Mouse (Mus musculus) spleen, adult 10 weeks (tissue): ENCODE measurements around the gene Grip1. TPM values are rescaled to one million over a fixed set of nuclear protein-coding genes. Genes with fewer than 3 reads are reported as not detected.

Source experiments
- polyA plus RNA-seq: library from polyadenylated mRNA; stranded (reverse); fragments of 350-450 nt; fragmentation: Illumina TruSeq; extraction: RNeasy Lipid Tissue Mini Kit (QIAGEN cat#74804); gene quantifications from one replicate; pipeline ENCODE4 v1.2.3, GENCODE M21; 2015; ENCODE audit warnings: low replicate concordance; ENCODE audit not compliant: insufficient read depth

Gene Grip1
- polyA plus RNA-seq: not detected

GRCm38 (mm10) chr10:119453431-119454105, at the start of gene Grip1:
Gene Grip1 (plus strand): TSS chr10:119453830.

DNA sequence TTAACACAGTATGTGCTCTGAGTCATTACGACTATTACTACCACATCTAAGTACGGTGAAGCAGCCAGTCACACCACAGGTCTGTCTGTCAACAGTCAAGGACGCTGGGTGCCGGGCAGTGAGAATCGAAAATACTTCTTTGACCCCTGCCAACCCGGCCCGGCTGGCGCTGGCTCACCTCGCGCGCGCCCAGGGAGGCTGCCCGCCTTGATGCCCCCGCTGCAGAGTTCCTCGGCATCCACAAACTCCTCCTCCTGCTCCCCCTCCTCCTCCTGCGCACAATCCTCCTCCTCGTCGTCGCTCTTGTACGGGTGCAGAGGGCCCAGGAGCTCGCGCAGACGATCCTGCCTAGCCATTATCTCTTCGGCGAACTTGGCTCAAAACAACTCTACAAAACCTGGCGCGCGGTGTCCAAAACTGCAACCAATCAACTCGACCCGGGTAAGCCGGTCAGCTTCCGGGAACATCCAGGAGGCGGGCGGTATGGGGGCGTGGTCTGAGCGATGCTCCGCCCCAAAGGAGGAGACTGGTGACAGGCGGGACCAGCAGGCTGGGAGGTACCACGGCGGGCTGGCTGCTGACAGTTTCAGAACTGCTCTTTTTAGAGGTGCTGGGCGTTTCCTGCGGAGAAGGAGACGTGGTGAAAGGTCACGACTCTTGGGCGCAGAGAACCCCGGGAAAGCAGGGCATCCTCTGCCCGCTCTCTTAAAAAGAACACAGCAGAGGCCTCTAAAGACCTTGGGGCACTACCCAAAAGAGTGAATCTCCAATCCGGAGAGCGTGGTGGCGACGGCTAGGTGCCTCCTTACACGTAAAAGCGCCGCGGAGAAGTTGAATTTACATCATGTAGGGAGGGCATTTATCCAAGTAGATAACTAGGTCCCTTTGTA, 659.1 kb downstream of the Grip1 start, which contains the start of gene Helb:
Helb (minus strand) TSS at position 481 of the 890 bp plus-strand sequence.

Other genes starting within 250 kb of the Grip1 start
- gene Cand1, start 213.8 kb upstream of the Grip1 start, polyA plus RNA-seq: 59.4 TPM